Mouse (Mus musculus): Measurements from ENCODE around the gene Rfc1.

GRCm38 (mm10) chr5:65273966-65274365, 61.5 kb downstream of the Rfc1 start:
- TF ChIP-seq POLR2A (IDR thresholded peaks at IDR 0.05; ENCODE audit: extremely low read depth, insufficient read depth, low read length) (no peak), CTCF (IDR thresholded peaks at IDR 0.05; ENCODE audit: low read depth, low read length) (no peak)
